Mouse (Mus musculus): ENCODE measurements around the gene Kremen1. TPM values are rescaled to one million over a fixed set of nuclear protein-coding genes. Genes with fewer than 3 reads are reported as not detected.

The Kremen1 gene
- total RNA-seq, 2 experiments from 2014 or later = 14.0 to 15.9 TPM

DNA sequence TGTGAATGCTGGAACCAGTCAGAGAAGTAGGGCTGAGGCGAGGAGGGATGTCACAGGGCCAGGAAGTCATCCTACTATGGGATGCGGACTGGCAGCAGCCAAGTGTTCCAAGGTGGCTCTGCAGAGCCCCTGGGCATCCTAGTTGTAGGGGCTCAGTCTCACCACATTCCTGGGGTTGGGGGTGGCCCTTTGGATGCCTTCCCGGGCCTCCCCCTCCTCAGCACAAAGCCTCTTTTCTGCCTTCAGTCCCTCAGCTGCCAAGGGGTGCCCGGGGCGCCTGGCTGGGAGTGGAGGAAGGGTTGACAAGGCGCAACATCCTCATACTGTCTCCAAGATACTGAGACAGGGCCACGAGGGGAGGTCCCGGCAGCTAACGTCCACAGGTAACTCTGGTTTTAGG is 111.4 kb downstream of the Kremen1 start:
- DNase-seq (ENCODE audit: low spot score in 2 of 2) = no peak
- intact Hi-C loops (cut with DNase I) = loop anchor here (5.0 kb wide), 1 partner anchor 33 kb away; no protein-coding TSS in a partner anchor

DNA sequence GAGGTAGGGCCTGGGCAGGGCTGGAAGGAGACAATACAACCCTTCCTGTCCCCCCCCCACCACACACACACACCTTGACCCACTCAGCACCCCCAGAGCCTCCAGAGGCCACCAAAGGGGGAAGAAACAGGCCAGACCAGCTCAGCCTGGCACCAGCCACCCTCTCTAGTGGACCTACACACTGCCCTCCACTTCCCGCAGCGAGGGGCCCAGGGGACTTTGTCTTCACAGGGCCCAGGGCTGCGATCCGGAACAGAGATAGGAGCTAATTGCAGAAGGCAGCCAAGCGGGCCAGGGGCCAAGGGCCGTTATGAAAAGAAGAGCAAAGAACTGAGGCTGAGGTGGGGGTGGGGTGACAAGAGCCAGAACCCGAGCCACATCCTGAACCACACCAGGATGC is 112.1 kb downstream of the Kremen1 start:
- intact Hi-C loops (cut with DNase I) = no loop called here
- no peak for DNase-seq (ENCODE audit: low spot score in 2 of 2)

GRCm38 (mm10) chr11:5145600-5145999 is 115.8 kb downstream of the Kremen1 start:
- intact Hi-C loops (cut with DNase I) = no loop called here

GRCm38 (mm10) chr11:5141965-5142364 is 119.4 kb downstream of the Kremen1 start:
- DNase-seq (ENCODE audit: low spot score in 2 of 2) = no peak
- intact Hi-C loops (cut with DNase I) = no loop called here

More at GRCm38 (mm10) chr11:5145600-5145999, 115.8 kb downstream of the Kremen1 start:
- no peak for DNase-seq (ENCODE audit: low spot score in 2 of 2)

Other genes starting within 250 kb of the Kremen1 start
- 10 to 100 TPM; 68.0 to 80.4 TPM for gene Rasl10a, start 203.4 kb downstream of the Kremen1 start, total RNA-seq (2021)
- 10 to 100 TPM; 82.5 to 95.0 TPM for gene Gas2l1, start 196.2 kb downstream of the Kremen1 start, total RNA-seq (2021)
- 10 to 100 TPM; 20.9 to 21.0 TPM for gene Rhbdd3, start 162.6 kb downstream of the Kremen1 start, total RNA-seq (2021)
- 100 to 1,000 TPM; 259 to 301 TPM for gene Ewsr1, start 162.3 kb downstream of the Kremen1 start, total RNA-seq (2021)
- 10 to 100 TPM in 1 of 2 experiments, 1 to 10 TPM in 1; 9.7 to 11.8 TPM for gene Emid1, start 109.3 kb downstream of the Kremen1 start, total RNA-seq (2021)
- 10 to 100 TPM; 19.6 to 20.0 TPM for gene Znrf3, start 183.3 kb upstream of the Kremen1 start, total RNA-seq (2021)